Mouse (Mus musculus) bone marrow macrophage, adult 2 months (primary cell): ENCODE measurements around the gene Glis1. TPM values are rescaled to one million over a fixed set of nuclear protein-coding genes. Genes with fewer than 3 reads are reported as not detected.

Experiments
- H3K27ac ChIP-seq: 2 replicates; pipeline ENCODE4 v1.5.1; 2012; ENCODE audit warnings: low read depth, low read length; ENCODE audit not compliant: insufficient read depth
- H3K4me1 ChIP-seq: 2 replicates; pipeline ENCODE4 v1.6.1; 2012; ENCODE audit warnings: low read length; ENCODE audit not compliant: control insufficient read depth, insufficient read depth
- H3K4me3 ChIP-seq: 2 replicates; pipeline ENCODE4 v1.5.1; 2012; ENCODE audit warnings: mild to moderate bottlenecking, low read length, moderate library complexity; ENCODE audit not compliant: insufficient read depth
- CTCF ChIP-seq: IDR thresholded peaks from 2 replicates; pipeline ENCODE4 v1.5.1; 2012; ENCODE audit warnings: low read depth, mild to moderate bottlenecking, low read length, moderate library complexity
- POLR2A ChIP-seq: IDR thresholded peaks from 2 replicates; pipeline ENCODE4 v1.6.1; 2012; ENCODE audit warnings: mild to moderate bottlenecking, low read depth, low read length, borderline replicate concordance
- polyA plus RNA-seq: library from polyadenylated mRNA; stranded (reverse); fragments of >200 nt; gene quantifications from 2 replicates; pipeline ENCODE4 v1.2.4, GENCODE M21; 2012; ENCODE audit not compliant: missing spikeins, insufficient read depth, insufficient read length

Gene Glis1
- polyA plus RNA-seq, 1 experiment, result not detected

DNA sequence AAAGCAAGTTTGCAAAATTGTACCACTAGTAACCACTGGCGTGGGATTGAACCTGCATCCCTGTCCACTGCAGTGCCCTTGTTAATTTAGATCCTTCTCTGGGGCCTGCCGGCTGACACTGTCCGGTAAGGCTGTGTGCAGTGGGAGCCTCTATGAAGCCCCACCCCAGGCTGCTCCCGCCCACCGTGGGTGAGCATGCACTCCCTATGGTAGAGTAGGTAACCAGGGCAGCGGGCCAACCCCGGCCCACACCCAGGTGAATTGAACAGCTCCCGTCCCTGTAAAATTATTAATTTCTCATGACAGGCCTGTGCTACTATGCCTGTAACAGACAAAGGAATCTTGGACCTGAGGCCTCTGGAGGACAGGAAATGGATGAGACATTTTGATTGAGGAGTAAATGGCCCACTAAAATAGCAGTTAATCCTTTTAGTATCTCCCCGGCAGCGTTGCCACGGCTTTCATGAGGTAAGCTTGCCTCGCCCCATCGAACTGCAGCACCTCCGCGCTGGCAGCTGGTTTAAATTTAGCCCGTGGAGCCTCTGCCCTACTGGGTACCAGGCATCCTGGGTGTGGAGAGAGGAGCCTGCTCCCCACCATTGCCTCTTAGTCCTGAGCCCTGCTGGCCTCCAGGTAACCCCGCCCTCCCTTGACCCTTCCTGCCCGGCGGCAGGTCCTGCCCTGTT, 136.1 kb downstream of the Glis1 start:
- Histone ChIP-seq H3K4me3 (no peak overlapping the region), H3K27ac (no peak overlapping the region), H3K4me1 (no peaks in the 10 kb centered on the region)
- TF ChIP-seq CTCF, result no peak
- TF ChIP-seq POLR2A, result no peak

DNA sequence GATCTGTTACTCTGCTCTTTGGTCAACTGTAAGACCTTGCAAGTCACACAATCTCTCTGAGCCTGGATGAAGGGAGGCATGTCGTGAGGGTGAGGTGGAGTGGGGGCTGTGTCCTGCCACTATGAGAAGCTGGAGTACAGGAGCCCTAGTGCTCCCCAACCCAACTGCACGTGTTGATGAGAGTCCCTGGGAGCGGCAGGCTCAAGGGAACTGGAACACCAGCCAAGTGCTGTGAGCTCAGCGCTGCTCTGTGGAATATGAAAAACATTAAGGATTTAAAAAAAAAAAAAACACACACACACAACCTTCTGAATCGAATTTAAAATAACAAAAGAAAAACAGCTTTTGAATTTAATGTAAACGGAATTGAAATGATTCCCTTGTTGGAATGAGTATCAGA, 141.4 kb downstream of the Glis1 start:
- TF ChIP-seq CTCF (no peak), POLR2A (no peak)
- H3K4me1 ChIP-seq, result peaks cover 14% of the 10 kb centered on the region
- no peak overlapping the region for H3K27ac ChIP-seq
- no peak overlapping the region for H3K4me3 ChIP-seq

DNA sequence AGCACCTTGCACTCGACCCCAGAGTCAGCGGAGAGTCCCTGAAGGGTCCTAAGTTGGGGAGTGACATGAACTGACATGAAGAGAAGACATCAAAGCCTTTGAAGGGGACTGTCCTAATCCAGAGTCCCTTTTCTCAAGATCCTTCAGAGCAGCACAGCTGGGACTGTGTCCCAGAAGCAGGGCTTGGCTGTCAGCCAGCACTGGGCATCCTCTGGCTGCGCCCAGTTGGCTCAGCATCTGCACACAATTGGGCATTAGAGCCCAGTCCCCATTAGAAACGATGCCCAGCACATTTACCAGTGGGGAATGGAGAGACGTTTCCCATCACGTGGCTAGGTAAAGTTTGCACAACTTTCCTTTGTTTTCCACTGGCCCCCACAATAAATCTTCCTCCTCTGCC, 142.4 kb downstream of the Glis1 start:
- Histone ChIP-seq H3K27ac (no peak overlapping the region), H3K4me1 (peaks cover 14% of the 10 kb centered on the region), H3K4me3 (no peak overlapping the region)
- no peak for TF ChIP-seq POLR2A

DNA sequence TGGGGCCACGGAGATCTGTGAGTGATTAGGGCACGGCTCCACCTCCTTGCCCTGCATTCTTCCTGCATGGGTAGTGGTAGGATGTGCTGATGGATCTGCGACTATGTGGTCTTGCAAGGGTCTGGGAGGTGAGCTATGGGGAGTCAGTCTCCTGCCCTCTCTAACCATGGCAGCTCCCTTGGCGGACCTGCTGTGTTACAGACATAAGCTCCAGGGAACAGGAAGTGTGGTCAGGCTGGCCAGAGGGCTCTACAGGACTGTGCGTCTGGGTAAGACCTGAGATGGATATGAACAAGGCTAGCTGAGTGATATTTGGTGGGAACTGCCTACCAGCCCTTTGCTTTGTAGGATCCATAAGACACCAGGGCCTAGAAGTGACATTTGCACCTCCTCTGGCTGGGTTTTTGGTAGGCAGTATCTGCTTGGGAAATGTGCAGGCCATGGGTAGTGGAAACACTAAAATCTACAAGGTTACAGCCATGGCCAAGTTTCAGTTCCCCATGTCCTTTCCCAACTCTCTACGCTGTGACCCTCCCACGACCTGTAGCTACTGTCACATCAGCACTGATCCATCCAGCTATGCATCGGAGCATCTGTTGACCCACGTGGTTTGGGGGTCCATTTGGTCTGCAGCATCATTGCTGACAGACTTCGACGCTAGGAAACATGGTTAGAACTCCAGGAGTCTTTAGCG, 142.9 kb downstream of the Glis1 start:
- TF ChIP-seq POLR2A (no peak), CTCF (no peak)
- no peak overlapping the region for H3K27ac ChIP-seq
- no peak overlapping the region for H3K4me3 ChIP-seq
- peaks cover 14% of the 10 kb centered on the region for H3K4me1 ChIP-seq

DNA sequence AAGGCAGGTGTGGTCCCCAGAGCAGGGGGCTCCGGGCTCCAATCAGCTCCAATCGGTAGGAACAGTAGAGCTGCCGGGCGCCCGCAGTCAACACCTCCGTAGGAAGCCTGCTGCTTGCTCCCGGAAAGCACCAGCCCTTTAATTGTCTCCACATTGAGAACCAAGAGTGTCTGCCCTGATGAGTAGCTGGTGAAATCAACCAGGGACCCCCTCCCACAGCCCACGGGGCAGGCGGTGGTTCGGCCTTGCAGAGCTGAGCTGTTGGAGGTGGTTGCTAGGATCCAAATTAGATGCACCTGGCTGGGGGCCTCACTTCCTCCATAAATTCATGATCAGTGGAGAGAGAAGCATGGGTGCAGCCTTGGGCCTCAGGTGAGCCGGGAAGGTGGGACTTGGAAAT, 146.5 kb downstream of the Glis1 start:
- H3K27ac ChIP-seq, result no peak overlapping the region
- H3K4me3 ChIP-seq, result no peak overlapping the region
- TF ChIP-seq CTCF, result no peak
- no peak for TF ChIP-seq POLR2A
- H3K4me1 ChIP-seq, result peaks cover 14% of the 10 kb centered on the region

DNA sequence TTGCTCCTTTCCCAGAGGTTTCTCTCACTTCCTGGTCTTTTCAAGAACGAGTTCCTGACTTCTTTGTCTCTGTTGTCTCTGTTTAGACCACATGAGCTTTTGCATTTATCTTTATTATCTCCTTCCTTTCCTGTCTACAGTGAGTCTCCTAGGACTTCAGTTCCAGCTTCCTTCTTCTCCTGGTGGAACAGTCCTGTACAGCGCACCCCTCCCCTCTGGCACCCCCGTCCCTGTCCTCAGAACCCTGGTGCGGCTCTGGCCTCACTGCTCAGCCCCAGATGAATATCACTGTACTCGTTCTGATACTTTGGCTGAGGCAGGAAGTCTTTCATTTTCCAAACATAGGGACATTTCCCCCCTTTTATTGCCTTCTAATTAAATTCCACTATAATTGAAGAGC, 152.0 kb downstream of the Glis1 start:
- Histone ChIP-seq H3K4me1 (no peaks in the 10 kb centered on the region), H3K27ac (no peak overlapping the region), H3K4me3 (no peak overlapping the region)
- TF ChIP-seq POLR2A, result no peak
- no peak for TF ChIP-seq CTCF

DNA sequence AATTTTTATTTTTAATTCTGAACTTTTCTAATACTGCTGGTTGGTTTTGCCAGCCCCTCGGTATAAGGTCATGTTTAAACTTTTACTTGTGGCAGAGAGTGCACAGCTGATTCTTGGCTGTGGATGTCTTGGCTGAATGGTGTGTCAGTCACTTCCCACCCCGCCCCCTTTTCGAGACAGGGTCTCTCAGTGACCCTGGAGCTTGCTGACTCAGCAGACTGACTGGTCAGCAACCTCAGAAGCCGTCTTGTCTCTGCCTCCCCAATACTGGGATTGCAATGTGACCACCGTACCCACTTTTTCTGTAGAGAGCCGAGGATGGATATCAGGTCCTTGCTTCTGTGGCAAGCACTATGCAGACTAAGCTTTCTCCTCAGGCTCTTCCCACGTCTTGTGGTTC, 154.2 kb downstream of the Glis1 start:
- Histone ChIP-seq H3K27ac (no peak overlapping the region), H3K4me3 (no peak overlapping the region), H3K4me1 (no peaks in the 10 kb centered on the region)
- TF ChIP-seq CTCF (no peak), POLR2A (no peak)

DNA sequence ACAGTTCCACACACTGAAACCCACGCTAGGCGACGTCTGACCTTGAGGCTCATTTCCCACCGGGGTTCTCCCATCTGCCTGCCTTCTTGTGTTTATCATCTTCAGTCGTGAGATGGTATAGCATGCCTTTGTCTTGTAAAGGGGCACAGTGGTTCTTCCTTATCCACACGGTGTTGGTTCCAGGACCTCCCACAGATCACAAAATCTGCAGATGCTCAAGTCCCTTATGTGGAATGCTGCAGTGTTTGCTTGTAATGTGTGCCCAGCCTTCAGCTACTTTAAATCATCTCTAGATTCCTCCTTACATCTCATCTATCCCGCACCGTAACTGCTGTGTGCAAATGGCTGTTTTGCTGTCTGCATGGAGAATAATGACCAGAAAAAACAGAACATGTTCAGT, 154.7 kb downstream of the Glis1 start:
- no peak for TF ChIP-seq POLR2A
- TF ChIP-seq CTCF, result no peak
- H3K4me1 ChIP-seq, result no peaks in the 10 kb centered on the region
- H3K27ac ChIP-seq, result no peak overlapping the region
- no peak overlapping the region for H3K4me3 ChIP-seq

DNA sequence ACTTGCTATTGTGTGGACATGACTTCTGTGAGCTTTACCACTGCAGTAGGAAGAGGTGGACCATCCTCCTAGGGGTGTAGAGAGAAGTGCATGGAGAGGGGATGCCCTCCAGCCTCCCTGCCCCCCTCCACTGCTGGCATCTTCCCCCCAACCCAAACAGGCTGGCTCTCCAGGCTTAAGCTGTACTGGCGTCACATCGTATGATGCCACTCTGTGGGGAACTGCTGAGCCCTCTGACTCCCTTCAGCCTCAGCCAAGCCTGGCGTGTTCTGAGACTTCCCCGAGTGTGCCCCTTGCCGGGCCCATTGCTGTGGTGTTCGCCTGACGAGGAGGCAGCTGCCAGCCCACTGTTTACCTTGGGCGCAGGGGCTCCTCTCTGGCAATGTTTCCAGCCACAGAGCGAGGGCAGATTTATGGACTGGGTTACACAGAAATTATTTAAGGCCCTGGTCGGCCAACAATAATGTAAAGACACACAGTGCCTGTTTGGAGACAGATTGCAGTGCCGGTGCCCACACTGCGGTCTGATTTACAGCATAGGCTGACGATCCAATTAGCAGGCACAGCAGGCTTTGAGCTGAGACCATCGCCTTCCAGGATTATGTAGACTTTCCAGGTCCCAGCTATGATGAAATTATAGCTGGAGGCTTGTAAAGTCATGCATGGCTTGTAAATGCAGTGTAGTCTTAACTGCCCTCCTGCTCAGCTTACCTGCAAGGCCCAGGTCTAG, 156.6 kb downstream of the Glis1 start:
- no peak for TF ChIP-seq CTCF
- no peak for TF ChIP-seq POLR2A
- Histone ChIP-seq H3K27ac (no peak overlapping the region), H3K4me3 (no peak overlapping the region), H3K4me1 (no peaks in the 10 kb centered on the region)

DNA sequence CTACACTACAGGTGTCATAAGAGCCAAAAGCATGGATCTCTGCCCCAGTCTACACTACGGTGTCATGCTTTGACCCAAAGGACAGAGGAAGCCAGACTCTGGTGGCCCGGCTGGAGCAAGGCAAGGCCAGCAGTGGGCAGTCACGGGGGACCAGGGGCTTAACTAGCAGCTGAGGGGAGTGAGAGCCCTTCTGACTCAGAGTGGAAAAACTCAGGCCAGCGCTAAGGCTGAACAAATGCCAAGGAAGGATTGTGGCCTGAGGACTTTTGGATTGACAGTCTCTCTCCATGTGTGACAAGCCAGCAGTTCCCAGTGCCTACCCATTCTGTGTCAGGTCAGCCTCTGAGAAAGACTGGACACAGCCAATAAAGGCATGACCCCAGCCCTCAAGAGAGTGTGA, 159.0 kb downstream of the Glis1 start:
- TF ChIP-seq POLR2A, result no peak
- no peak for TF ChIP-seq CTCF
- Histone ChIP-seq H3K4me3 (no peak overlapping the region), H3K4me1 (no peaks in the 10 kb centered on the region), H3K27ac (no peak overlapping the region)
